Mouse (Mus musculus) c-Kit-negative CD71-positive TER-119-positive erythroid progenitor cells, embryonic 14.5 days (primary cell): ENCODE results near the gene Lrsam1.
A peak's percentile ranks its signal among the peaks of the same experiment; 100 is the strongest.

Experiments used
- DNase-seq: peaks from one replicate; pipeline ENCODE4 v3.0.0-alpha.2; 2013; ENCODE audit warnings: low read depth, low spot score

Gene Lrsam1

DNA sequence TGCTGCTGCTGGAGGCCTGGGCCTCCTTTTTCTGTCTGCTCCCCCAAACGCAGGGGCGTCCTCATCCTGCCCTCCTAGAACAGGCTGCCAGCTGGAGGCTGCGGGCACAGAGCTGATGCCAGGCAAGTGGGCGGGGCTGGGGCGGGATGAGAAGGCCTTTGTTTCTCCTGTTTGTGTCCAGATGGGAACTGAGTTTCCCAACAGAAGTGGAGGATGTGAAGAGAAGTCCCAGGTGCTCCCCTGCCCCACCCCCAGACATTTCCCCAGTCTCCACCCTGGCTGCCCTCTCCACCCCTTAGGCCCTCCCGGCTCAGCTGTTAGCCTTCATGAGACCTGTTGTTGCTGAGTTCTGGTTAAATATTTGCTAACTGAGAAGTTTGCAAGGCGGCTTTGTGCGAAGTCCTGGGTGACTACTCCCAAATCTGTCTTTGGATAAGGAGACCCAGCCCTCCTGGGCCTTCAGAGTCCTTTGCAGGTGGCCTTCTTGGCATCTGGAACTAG is 65.8 kb downstream of the Lrsam1 start:
- DNase-seq = no peak

- DNase-seq = no peak
Observed at GRCm38 (mm10) chr2:32894097-32894496, 67.3 kb downstream of the Lrsam1 start.

GRCm38 (mm10) chr2:32892490-32892889 is 68.9 kb downstream of the Lrsam1 start:
- no peak for DNase-seq

DNA sequence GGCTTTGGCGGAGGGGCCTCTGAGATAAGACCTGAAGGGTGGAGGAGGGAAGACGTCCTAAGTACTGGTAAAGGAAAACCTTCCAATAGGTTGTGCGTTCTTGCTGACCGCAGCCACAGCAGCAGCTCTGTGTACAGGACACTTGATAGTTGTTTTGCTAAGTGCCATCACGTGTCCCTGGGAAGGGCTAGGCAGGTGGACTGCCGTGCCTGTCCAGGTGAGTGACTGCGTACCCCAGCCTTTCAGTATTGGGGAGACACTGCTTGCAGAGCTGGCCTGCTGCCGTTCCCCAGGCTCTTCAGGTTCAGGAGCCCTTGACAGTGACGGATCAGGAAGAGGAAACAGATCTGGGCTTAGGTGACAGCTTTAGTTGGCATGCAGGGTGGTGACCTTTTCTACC is 70.1 kb downstream of the Lrsam1 start:
- no peak for DNase-seq

DNA sequence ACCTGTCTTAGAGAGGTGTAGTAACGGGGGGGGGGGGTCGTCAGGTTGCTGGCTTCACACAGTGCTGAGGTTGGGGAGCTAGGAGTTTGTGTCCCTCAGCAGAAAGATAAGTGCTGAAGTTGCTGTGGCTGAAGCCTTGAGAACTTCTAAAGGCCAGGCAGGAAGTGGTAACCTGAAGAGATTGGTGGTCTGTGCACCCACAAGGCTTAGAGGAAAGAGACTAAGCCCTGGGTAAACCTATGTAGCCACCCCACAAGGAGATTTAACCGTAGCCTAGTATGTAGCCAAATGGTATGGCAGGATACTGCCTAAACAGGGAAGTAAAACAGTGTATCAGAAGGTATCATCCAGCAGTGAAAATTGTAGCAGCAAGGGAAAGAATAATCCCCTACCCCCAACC is 71.1 kb downstream of the Lrsam1 start:
- no peak for DNase-seq

DNA sequence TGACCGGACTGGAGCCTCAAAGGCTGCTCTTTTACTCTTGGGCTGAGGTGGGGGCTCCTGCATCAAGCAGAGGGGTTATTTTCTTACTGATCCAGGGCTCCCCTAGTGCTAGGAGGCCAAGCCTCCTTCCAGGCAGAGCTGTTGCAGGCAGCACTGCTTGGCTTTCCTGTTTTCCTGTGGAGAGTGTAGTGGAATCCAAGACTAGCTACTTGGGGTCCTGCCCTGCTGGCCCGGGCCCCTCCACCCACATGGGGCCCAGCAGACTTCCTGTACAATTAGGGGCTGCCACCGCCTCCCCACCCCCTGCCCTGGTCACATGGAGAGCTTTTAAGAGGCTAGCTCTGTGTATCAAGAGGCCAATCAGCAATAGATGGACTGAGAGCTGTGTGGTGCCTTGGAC is 72.9 kb downstream of the Lrsam1 start:
- no peak for DNase-seq

DNA sequence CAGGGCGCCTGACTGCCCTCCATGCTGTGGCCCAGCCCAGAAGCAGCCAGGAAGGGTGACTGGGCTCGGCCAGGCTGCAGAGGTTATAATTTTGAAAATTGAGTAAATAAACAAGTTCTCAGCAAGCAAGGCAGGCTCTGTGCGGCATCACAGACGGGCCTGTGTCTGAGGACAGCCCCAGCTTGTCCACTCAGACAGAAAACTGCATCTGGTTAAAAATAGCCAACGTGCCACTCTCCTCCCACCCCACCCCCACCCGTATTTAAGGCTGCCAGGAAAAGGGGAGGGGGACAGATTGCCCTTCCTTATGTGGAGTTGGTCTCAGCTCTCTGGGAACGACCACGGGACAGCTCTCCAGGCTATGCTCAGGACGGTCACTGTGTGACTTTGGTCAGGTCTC is 73.4 kb downstream of the Lrsam1 start:
- DNase-seq = no peak

- DNase-seq = no peak
Observed at GRCm38 (mm10) chr2:32884745-32885144, 76.7 kb downstream of the Lrsam1 start.

DNA sequence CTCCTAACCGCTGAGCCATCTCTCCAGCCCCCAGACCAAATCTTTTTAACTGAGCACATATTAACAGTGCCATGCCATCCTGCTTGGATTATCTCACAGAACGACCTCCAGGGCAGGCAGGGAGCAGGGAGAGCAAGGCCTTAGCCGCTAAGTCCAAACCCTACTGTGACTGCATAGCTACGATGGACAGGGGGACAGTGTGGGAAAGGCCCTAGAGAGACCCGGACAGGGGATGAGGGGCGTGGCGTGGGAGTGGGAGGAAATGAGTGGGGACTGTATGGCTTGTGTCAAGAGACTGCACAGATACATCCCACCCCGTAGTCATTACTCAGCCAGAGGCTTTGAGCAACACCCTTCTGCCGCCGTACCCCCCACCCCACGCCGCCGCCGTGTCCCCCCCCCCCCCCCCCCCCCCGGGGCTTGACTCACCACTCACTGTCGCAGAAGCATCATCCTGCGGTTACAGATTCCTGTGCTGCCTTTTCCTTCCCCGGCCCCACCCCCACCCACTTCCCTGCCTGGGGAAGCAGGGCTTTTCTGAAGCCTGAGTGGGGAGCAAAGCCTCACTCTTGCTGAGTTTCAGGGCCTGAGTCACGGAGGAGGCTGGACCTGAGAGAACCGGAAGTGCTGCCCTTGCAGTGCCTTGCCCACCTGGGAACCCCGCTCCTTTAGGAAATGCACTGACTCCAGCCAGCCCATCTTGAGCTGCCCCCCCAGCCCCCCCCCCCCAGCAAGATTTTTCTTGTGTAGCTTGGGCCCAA is 79.0 kb downstream of the Lrsam1 start:
- no peak for DNase-seq

DNA sequence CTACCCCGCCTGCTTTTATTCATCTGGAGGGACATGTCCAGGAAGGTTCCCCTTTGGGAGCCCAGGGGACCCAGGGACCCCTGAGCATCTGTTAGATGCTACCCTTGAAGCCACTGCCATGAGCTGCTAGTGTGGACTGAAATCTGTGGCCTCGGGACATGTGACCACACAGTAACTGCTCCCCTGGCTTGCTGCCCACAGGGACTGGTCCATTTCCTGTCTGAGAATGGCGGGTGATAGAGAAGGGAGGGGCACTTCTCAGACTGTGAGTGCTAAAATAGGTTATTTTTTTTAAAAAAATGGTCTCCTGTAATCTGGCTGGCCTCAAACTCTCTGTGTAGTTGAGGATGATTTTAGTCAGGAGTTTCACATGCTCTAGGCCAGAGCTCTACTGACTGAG is 79.7 kb downstream of the Lrsam1 start:
- no peak for DNase-seq

- no peak for DNase-seq
Observed at GRCm38 (mm10) chr2:32881054-32881453, 80.4 kb downstream of the Lrsam1 start.

DNA sequence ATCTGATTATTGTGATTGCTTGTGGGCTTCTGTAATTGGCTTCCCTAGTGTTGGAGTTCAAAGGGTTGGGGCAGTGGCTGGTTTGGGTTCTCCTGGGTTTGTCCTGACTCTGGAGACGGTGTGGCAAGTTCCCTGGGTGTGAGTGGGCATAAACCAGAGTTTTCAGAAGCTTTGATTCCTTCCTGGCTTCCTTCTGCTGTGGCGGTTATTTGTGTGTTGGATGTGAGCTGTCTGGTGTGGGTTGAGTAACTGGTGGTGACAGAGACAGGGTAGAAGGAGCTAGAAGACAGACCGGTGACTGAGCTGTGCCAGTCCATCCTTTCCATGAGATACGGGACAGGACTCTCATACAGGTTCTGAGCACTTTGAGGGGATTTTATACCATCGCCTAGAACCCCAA is 81.8 kb downstream of the Lrsam1 start:
- DNase-seq = no peak

DNA sequence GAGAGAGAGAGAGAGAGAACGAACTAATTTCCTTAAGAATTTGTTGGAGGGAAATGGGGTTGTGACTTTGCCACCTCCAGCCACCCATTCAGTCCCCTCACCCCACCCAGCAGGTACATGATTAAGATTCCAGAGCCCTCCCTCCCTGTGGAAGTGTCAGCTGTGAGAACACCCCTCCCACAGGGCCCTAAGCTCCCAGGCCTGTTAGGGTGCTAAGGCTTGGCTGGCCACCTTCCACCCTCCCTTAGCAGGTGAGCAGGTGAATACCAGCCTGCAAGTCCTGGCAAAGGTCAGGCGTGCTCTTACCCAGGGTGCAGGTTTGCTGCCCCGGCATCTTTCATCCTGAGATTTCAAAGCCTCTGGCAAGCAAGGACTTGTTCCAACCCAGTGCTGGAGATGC is 83.0 kb downstream of the Lrsam1 start:
- DNase-seq = no peak

GRCm38 (mm10) chr2:32877761-32878393 is 83.5 kb downstream of the Lrsam1 start:
- DNase-seq = no peak

- no peak for DNase-seq
Observed at GRCm38 (mm10) chr2:32877303-32877702, 84.1 kb downstream of the Lrsam1 start.

DNA sequence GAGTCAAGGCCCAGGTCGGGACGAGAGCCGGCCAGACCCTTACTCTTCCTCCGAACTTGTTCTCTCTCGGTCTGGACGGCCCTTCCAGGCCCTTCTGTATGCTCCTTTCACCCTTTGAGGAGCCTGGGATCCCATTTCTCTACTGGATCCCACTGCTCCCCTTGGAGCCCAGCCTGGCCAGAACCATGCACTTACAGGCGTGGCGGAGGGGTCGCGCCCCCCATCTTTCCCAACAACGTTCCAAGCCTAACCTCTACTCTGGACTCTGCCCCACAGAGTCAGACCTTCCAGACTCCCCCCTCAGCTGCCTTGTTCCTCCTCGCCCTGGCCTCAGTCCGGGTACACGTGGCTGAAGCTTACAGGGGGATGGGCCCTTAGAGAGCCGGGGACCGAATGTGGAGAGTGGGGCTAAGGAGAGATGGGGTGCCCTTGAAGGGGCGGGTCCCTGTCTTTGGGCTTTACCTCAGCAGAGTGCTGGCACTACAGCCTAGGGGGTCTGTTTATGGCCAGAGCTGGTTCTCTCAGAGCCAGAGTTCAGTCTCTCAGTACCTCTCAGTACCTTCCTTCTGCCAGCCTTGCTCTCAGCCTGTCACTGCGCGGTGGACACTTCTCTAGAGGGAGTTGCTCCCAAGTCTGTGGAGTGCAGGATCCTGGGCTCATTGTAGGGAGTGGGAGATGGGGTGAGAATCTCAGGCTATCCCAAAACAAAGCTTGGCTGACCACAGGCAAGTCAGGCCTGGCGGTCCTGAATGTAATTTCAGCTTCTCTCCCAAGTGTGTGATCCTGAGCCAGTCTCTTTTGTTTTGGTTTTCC is 84.7 kb downstream of the Lrsam1 start:
- no peak for DNase-seq

- DNase-seq = peak; percentile 49
Observed at GRCm38 (mm10) chr2:32875675-32876489, 85.5 kb downstream of the Lrsam1 start, which contains the start of gene Fam129b. Gene Fam129b, plus strand, starts transcription at chr2:32876114.
